Mouse (Mus musculus) MEL (cell line): ENCODE data around the gene Tmem158.

Experiments
- CTCF ChIP-seq, 3 experiments: IDR thresholded peaks in 2 of 3; conservative IDR thresholded peaks in 1 of 3; 2 replicates each; pipeline ENCODE4 v1.5.1; 2011 to 2012; ENCODE audit warnings: low read length in 3 of 3, low read depth in 2 of 3, mild to moderate bottlenecking in 2 of 3, improper control_type of control experiment in 1 of 3, inconsistent platforms in 1 of 3, mixed read lengths in 1 of 3, moderate library complexity in 1 of 3; ENCODE audit not compliant: control insufficient read depth in 1 of 3, insufficient read depth in 1 of 3, poor library complexity in 1 of 3, severe bottlenecking in 1 of 3
- ELF1 ChIP-seq: IDR thresholded peaks from 2 replicates; pipeline ENCODE4 v1.6.1; 2014; ENCODE audit warnings: low read depth, mild to moderate bottlenecking, inconsistent platforms, low read length, improper control_type of control experiment, moderate library complexity
- EP300 ChIP-seq, 2 experiments: IDR thresholded peaks; 2 replicates each; pipeline ENCODE4 v1.6.1; 2011; ENCODE audit warnings: improper control_type of control experiment in 2 of 2, low read length in 2 of 2, low read depth in 1 of 2, mild to moderate bottlenecking in 1 of 2
- GABPA ChIP-seq: IDR thresholded peaks from 2 replicates; pipeline ENCODE4 v1.6.1; 2012; ENCODE audit warnings: low read depth, mild to moderate bottlenecking, inconsistent platforms, low read length, improper control_type of control experiment, moderate library complexity
- GATA1 ChIP-seq: IDR thresholded peaks from 2 replicates; pipeline ENCODE4 v1.6.1; 2011; ENCODE audit warnings: low read depth, low read length, improper control_type of control experiment
- KAT2A ChIP-seq: conservative IDR thresholded peaks from 2 replicates; pipeline ENCODE4 v1.6.1; 2012; ENCODE audit warnings: low read depth, low read length, improper control_type of control experiment, inconsistent platforms
- POLR2A ChIP-seq, 2 experiments: IDR thresholded peaks; 2 replicates each; pipeline ENCODE4 v1.6.1; 2011 to 2012; ENCODE audit warnings: low read length in 2 of 2, mild to moderate bottlenecking in 2 of 2, control low read depth in 1 of 2, improper control_type of control experiment in 1 of 2, low read depth in 1 of 2, moderate library complexity in 1 of 2; ENCODE audit not compliant: control insufficient read depth in 1 of 2, insufficient read depth in 1 of 2, poor library complexity in 1 of 2
- POLR2AphosphoS2 ChIP-seq: IDR thresholded peaks from 2 replicates; pipeline ENCODE4 v1.6.1; 2011; ENCODE audit warnings: low read length, improper control_type of control experiment
- POLR2AphosphoS5 ChIP-seq: IDR thresholded peaks from 2 replicates; pipeline ENCODE4 v1.6.1; 2012; ENCODE audit warnings: low read depth, borderline replicate concordance, mild to moderate bottlenecking, inconsistent platforms, low read length, moderate library complexity, mixed read lengths
- RCOR1 ChIP-seq: IDR thresholded peaks from 2 replicates; pipeline ENCODE4 v1.6.1; 2012; ENCODE audit warnings: low read depth, mild to moderate bottlenecking, inconsistent platforms, low read length, improper control_type of control experiment
- TCF12 ChIP-seq: IDR thresholded peaks from 2 replicates; pipeline ENCODE4 v1.6.1; 2014; ENCODE audit warnings: low read depth, mild to moderate bottlenecking, inconsistent platforms, low read length, improper control_type of control experiment, moderate library complexity
- USF1 ChIP-seq: IDR thresholded peaks from 2 replicates; pipeline ENCODE4 v1.6.1; 2014; ENCODE audit warnings: low read depth, mild to moderate bottlenecking, inconsistent platforms, low read length, improper control_type of control experiment, moderate library complexity
- USF2 ChIP-seq, 2 experiments: IDR thresholded peaks; 2 replicates each; pipeline ENCODE4 v1.6.1; 2011 to 2012; ENCODE audit warnings: improper control_type of control experiment in 2 of 2, low read length in 2 of 2, borderline replicate concordance in 1 of 2, inconsistent platforms in 1 of 2, low read depth in 1 of 2, mild to moderate bottlenecking in 1 of 2; ENCODE audit not compliant: insufficient read depth in 1 of 2
- ZNF384 ChIP-seq: IDR thresholded peaks from 2 replicates; pipeline ENCODE4 v1.6.1; 2012; ENCODE audit warnings: low read depth, mild to moderate bottlenecking, inconsistent platforms, low read length, improper control_type of control experiment

DNA sequence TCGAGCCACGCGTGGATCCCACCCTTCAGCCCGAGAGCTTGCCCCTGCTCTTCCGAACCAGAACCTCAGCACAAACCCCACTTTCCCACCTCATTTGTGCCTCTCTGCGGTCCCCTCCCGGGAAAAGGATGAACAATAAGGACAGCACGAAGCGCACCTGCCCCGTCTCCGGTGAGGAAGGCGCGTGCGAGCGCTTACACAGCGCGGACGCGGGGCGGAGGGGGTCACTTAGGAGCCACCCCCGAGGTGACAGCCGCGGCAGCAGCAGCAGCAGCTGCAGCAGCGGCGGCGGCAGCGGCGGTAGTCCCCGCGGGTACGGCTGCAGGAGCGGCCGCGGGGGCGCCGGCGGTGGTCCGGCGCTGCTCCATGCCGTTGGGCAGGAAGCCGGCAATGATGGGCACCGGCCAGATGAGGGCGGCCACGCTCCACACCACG, 1.1 kb downstream of the Tmem158 start:
- TF ChIP-seq RCOR1 (no peak), EP300 (IDR thresholded peaks at IDR 0.05; ENCODE audit: low read depth in 1 of 2, low read length in 2 of 2) (no peak), TCF12 (no peak), CTCF (IDR thresholded peaks at IDR 0.05 in 2 of 3, conservative IDR thresholded peaks at IDR 0.05 in 1 of 3; ENCODE audit: control insufficient read depth in 1 of 3, insufficient read depth in 1 of 3, low read depth in 2 of 3, low read length in 3 of 3, poor library complexity in 1 of 3, severe bottlenecking in 1 of 3) (peak in 2 of 3 experiments; percentile 64 to 80; a peak in 4 of 6 replicates), USF2 (IDR thresholded peaks at IDR 0.05; ENCODE audit: borderline replicate concordance in 1 of 2, insufficient read depth in 1 of 2, low read depth in 1 of 2, low read length in 2 of 2) (no peak), POLR2AphosphoS2 (no peak), KAT2A (no peak), ELF1 (0 out of 2 replicates have a peak, but pooled peaks have one; percentile 28), ZNF384 (no peak), POLR2AphosphoS5 (no peak), USF1 (no peak), POLR2A (IDR thresholded peaks at IDR 0.05; ENCODE audit: control insufficient read depth in 1 of 2, insufficient read depth in 1 of 2, low read depth in 1 of 2, low read length in 2 of 2, poor library complexity in 1 of 2) (no peak), GATA1 (no peak), GABPA (no peak)
